Mouse (Mus musculus) lung, embryonic 15.5 days (tissue): ENCODE data around the gene Cald1. TPM values are rescaled to one million over a fixed set of nuclear protein-coding genes. Genes with fewer than 3 reads are reported as not detected.
A peak's percentile ranks its signal among the peaks of the same experiment; 100 is the strongest.

ENCODE experiments used
- ATAC-seq: fragments of 200-750 bp; cut with Nextera tagmentation; 2 replicates; pipeline ENCODE4 v1.8.0; 2017; ENCODE audit warnings: moderate number of reproducible peaks, borderline replicate concordance; ENCODE audit not compliant: low FRiP score, low TSS enrichment; ENCODE audit errors: extremely low read depth
- H3K27ac ChIP-seq: fragments of 300-500 bp; sonication (generic); 2 replicates; pipeline ENCODE4 v1.5.1; 2015; ENCODE audit warnings: moderate library complexity, mild to moderate bottlenecking, inconsistent platforms
- H3K27me3 ChIP-seq: fragments of 300-500 bp; sonication (generic); 2 replicates; pipeline ENCODE4 v1.6.1; 2015; ENCODE audit warnings: inconsistent platforms
- H3K36me3 ChIP-seq: fragments of 300-500 bp; sonication (generic); 2 replicates; pipeline ENCODE4 v1.6.1; 2015; ENCODE audit warnings: inconsistent platforms
- H3K4me1 ChIP-seq: fragments of 300-500 bp; sonication (generic); 2 replicates; pipeline ENCODE4 v1.6.1; 2015; ENCODE audit warnings: inconsistent platforms
- H3K4me2 ChIP-seq: fragments of 300-500 bp; sonication (generic); 2 replicates; pipeline ENCODE4 v1.6.1; 2015; ENCODE audit warnings: inconsistent platforms, mild to moderate bottlenecking, moderate library complexity
- H3K4me3 ChIP-seq: fragments of 300-500 bp; sonication (generic); 2 replicates; pipeline ENCODE4 v1.5.1; 2015; ENCODE audit warnings: mild to moderate bottlenecking, inconsistent platforms
- H3K9ac ChIP-seq: fragments of 300-500 bp; sonication (generic); 2 replicates; pipeline ENCODE4 v1.6.1; 2015; ENCODE audit warnings: inconsistent platforms
- H3K9me3 ChIP-seq: fragments of 300-500 bp; sonication (generic); 2 replicates; pipeline ENCODE4 v1.6.1; 2016; ENCODE audit warnings: inconsistent platforms
- WGBS: fragments of 180-500 bp; shearing (Covaris S2); methylation state at CpG from one replicate; pipeline ENCODE4 v1.1.7; 2015; 5-methylcytosine and 5-hydroxymethylcytosine counted together
- polyA plus RNA-seq: library from polyadenylated mRNA; unstranded; fragments of >200 nt; fragmentation: Nextera tagmentation; extraction: Ambion mirVana; gene quantifications from 2 replicates; pipeline ENCODE4 v1.2.1, GENCODE M21; 2015

Gene Cald1
- polyA plus RNA-seq, 1 experiment from 2014 or later, result 292 TPM

GRCm38 (mm10) chr6:34682126-34682525, 83.8 kb downstream of the Cald1 start:
- ATAC-seq, result no peak

GRCm38 (mm10) chr6:34684886-34685285, 86.6 kb downstream of the Cald1 start:
- Histone ChIP-seq H3K4me1 (peaks cover 32% of the 10 kb centered on the region), H3K4me3 (no peak overlapping the region), H3K36me3 (no peaks in the 10 kb centered on the region), H3K4me2 (peak overlapping the region; percentile 29; the same call in 1 of the 2 replicates), H3K27ac (peak overlapping the region; percentile 76), H3K9ac (no peak overlapping the region), H3K27me3 (no peaks in the 10 kb centered on the region), H3K9me3 (no peaks in the 10 kb centered on the region)
- peak; percentile 65; the same call in 1 of the 2 replicates for ATAC-seq
- 2% methylated on average over 8 of the region's 8 CpGs for WGBS

More at GRCm38 (mm10) chr6:34682126-34682525, 83.8 kb downstream of the Cald1 start:
- Histone ChIP-seq H3K27me3 (no peaks in the 10 kb centered on the region), H3K4me2 (no peak overlapping the region; the same call in 1 of the 2 replicates), H3K9ac (no peak overlapping the region), H3K9me3 (no peaks in the 10 kb centered on the region), H3K4me3 (no peak overlapping the region), H3K36me3 (no peaks in the 10 kb centered on the region), H3K27ac (peak overlapping the region; percentile 47; the same call in 1 of the 2 replicates), H3K4me1 (peaks cover 32% of the 10 kb centered on the region)
- 53% methylated on average over 8 of the region's 8 CpGs for WGBS

GRCm38 (mm10) chr6:34688971-34689370, 90.7 kb downstream of the Cald1 start:
- Histone ChIP-seq H3K4me3 (no peak overlapping the region), H3K27me3 (no peaks in the 10 kb centered on the region), H3K36me3 (no peaks in the 10 kb centered on the region), H3K9me3 (no peaks in the 10 kb centered on the region), H3K9ac (no peak overlapping the region), H3K4me2 (no peak overlapping the region), H3K27ac (no peak overlapping the region), H3K4me1 (peaks cover 23% of the 10 kb centered on the region)
- no peak for ATAC-seq
- WGBS, result 72% methylated on average over 2 of the region's 2 CpGs

GRCm38 (mm10) chr6:34691416-34691815, 93.1 kb downstream of the Cald1 start:
- H3K4me1 ChIP-seq, result peaks cover 4% of the 10 kb centered on the region; the same call in 1 of the 2 replicates
- H3K36me3 ChIP-seq, result no peaks in the 10 kb centered on the region
- WGBS, result 52% methylated on average over 7 of the region's 7 CpGs
- H3K4me2 ChIP-seq, result no peak overlapping the region
- no peak overlapping the region for H3K4me3 ChIP-seq
- no peaks in the 10 kb centered on the region for H3K27me3 ChIP-seq
- H3K27ac ChIP-seq, result no peak overlapping the region
- no peak overlapping the region for H3K9ac ChIP-seq
- ATAC-seq, result no peak
- H3K9me3 ChIP-seq, result no peaks in the 10 kb centered on the region

- no peak overlapping the region for H3K9ac ChIP-seq
- H3K27ac ChIP-seq, result no peak overlapping the region
- WGBS, result 81% methylated on average over 4 of the region's 4 CpGs
- no peaks in the 10 kb centered on the region for H3K36me3 ChIP-seq
- no peaks in the 10 kb centered on the region for H3K9me3 ChIP-seq
- no peak overlapping the region for H3K4me2 ChIP-seq
- H3K27me3 ChIP-seq, result no peaks in the 10 kb centered on the region
- no peak overlapping the region for H3K4me3 ChIP-seq
- no peaks in the 10 kb centered on the region; the same call in 1 of the 2 replicates for H3K4me1 ChIP-seq
- no peak for ATAC-seq
Observed at GRCm38 (mm10) chr6:34694096-34694495, 95.8 kb downstream of the Cald1 start.

- no peak for ATAC-seq
- Histone ChIP-seq H3K9me3 (peaks cover 12% of the 10 kb centered on the region), H3K36me3 (peaks cover 16% of the 10 kb centered on the region), H3K4me2 (no peak overlapping the region), H3K27ac (no peak overlapping the region), H3K4me3 (no peak overlapping the region), H3K9ac (no peak overlapping the region), H3K27me3 (no peaks in the 10 kb centered on the region), H3K4me1 (peaks cover 21% of the 10 kb centered on the region)
- WGBS, result 64% methylated on average over 1 of the region's 1 CpGs
Observed at GRCm38 (mm10) chr6:34703421-34704120, 105.3 kb downstream of the Cald1 start.

- Histone ChIP-seq H3K27me3 (no peaks in the 10 kb centered on the region), H3K27ac (peak overlapping the region; percentile 18; the same call in 1 of the 2 replicates), H3K4me1 (peaks cover 47% of the 10 kb centered on the region), H3K4me3 (no peak overlapping the region), H3K36me3 (peaks cover 16% of the 10 kb centered on the region), H3K9ac (no peak overlapping the region), H3K4me2 (no peak overlapping the region), H3K9me3 (peaks cover 12% of the 10 kb centered on the region)
- no peak for ATAC-seq
- 26% methylated on average over 2 of the region's 2 CpGs for WGBS
Observed at GRCm38 (mm10) chr6:34707521-34707920, 109.2 kb downstream of the Cald1 start.

GRCm38 (mm10) chr6:34708650-34709265, 110.5 kb downstream of the Cald1 start:
- peaks cover 49% of the 10 kb centered on the region for H3K4me1 ChIP-seq
- 6% methylated on average over 13 of the region's 13 CpGs for WGBS

GRCm38 (mm10) chr6:34709289-34709688, 111.0 kb downstream of the Cald1 start:
- H3K36me3 ChIP-seq, result peaks cover 5% of the 10 kb centered on the region
- H3K4me1 ChIP-seq, result peaks cover 49% of the 10 kb centered on the region

More at GRCm38 (mm10) chr6:34708650-34709265, 110.5 kb downstream of the Cald1 start:
- Histone ChIP-seq H3K4me2 (peak overlapping the region; percentile 67), H3K27me3 (no peaks in the 10 kb centered on the region), H3K27ac (peak overlapping the region; percentile 84), H3K36me3 (peaks cover 9% of the 10 kb centered on the region), H3K9me3 (peaks cover 11% of the 10 kb centered on the region), H3K4me3 (peak overlapping the region; percentile 50), H3K9ac (no peak overlapping the region)
- peak; percentile 78 for ATAC-seq

GRCm38 (mm10) chr6:34709946-34710682, 111.8 kb downstream of the Cald1 start:
- 19% methylated on average over 14 of the region's 14 CpGs for WGBS
- no peak; the same call in 1 of the 2 replicates for ATAC-seq
- Histone ChIP-seq H3K36me3 (no peaks in the 10 kb centered on the region), H3K27ac (peak overlapping the region; percentile 84), H3K4me2 (peak overlapping the region; percentile 67), H3K9ac (peak overlapping the region; percentile 47), H3K4me1 (peaks cover 49% of the 10 kb centered on the region), H3K9me3 (no peaks in the 10 kb centered on the region; the same call in 1 of the 2 replicates), H3K4me3 (peak overlapping the region; percentile 50), H3K27me3 (no peaks in the 10 kb centered on the region)

More at GRCm38 (mm10) chr6:34709289-34709688, 111.0 kb downstream of the Cald1 start:
- H3K27ac ChIP-seq, result peak overlapping the region; percentile 84
- no peaks in the 10 kb centered on the region for H3K27me3 ChIP-seq
- H3K9ac ChIP-seq, result peak overlapping the region; percentile 47
- peaks cover 6% of the 10 kb centered on the region for H3K9me3 ChIP-seq
- 2% methylated on average over 11 of the region's 11 CpGs for WGBS
- H3K4me2 ChIP-seq, result peak overlapping the region; percentile 67
- peak; percentile 87 for ATAC-seq
- H3K4me3 ChIP-seq, result peak overlapping the region; percentile 50

- H3K4me2 ChIP-seq, result peak overlapping the region; percentile 67
- peak overlapping the region; percentile 47; the same call in 1 of the 2 replicates for H3K9ac ChIP-seq
- peaks cover 54% of the 10 kb centered on the region for H3K4me1 ChIP-seq
- no peaks in the 10 kb centered on the region for H3K9me3 ChIP-seq
- 54% methylated on average over 5 of the region's 5 CpGs for WGBS
- H3K36me3 ChIP-seq, result no peaks in the 10 kb centered on the region
- no peaks in the 10 kb centered on the region for H3K27me3 ChIP-seq
- 0 out of 2 replicates have a peak overlapping the region, but pooled peaks have one; percentile 3 for H3K27ac ChIP-seq
- peak overlapping the region; percentile 50 for H3K4me3 ChIP-seq
- no peak for ATAC-seq
Observed at GRCm38 (mm10) chr6:34710848-34711247, 112.5 kb downstream of the Cald1 start.
